8 mouse cellular contexts compared by ENCODE assay signal in genomic region chr13:29210159-29211021, GRCm38 (mm10).
DNase-seq lines count a peak whose midpoint lies in the region; ATAC-seq and TF ChIP-seq lines count a peak whose summit lies in the region.

No protein-coding gene starts in this region.

- no peaks in the 10 kb centered on the region for H3K27me3 ChIP-seq in liver, embryonic 12.5 days (replicated peaks)
- H3K27me3 ChIP-seq in midbrain, postnatal 0 days (ENCODE audit: insufficient read depth, low read length) = no peaks in the 10 kb centered on the region

- H3K9ac ChIP-seq in liver, embryonic 12.5 days = no peak overlapping the region
- H3K9ac ChIP-seq in midbrain, postnatal 0 days (replicated peaks; ENCODE audit: low read length, poor library complexity, severe bottlenecking) = peak overlapping the region; percentile 48

- 6% methylated on average over 27 of the region's 27 CpGs for WGBS in liver, embryonic 12.5 days (ENCODE audit: insufficient replicate concordance)
- 3% methylated on average over 27 of the region's 27 CpGs for WGBS in midbrain, postnatal 0 days

- no peak for TF ChIP-seq CTCF in midbrain, postnatal 0 days (IDR thresholded peaks at IDR 0.05)

- no peaks in the 10 kb centered on the region for H3K9me3 ChIP-seq in liver, embryonic 12.5 days (replicated peaks)
- no peaks in the 10 kb centered on the region for H3K9me3 ChIP-seq in midbrain, postnatal 0 days (ENCODE audit: low read length)

- no peaks in the 10 kb centered on the region for H3K36me3 ChIP-seq in liver, embryonic 12.5 days
- H3K36me3 ChIP-seq in midbrain, postnatal 0 days (ENCODE audit: insufficient read depth, low read length) = no peaks in the 10 kb centered on the region

- no peak overlapping the region for H3K27ac ChIP-seq in liver, embryonic 12.5 days
- H3K27ac ChIP-seq in midbrain, postnatal 0 days (ENCODE audit: low read depth, low read length) = no peak overlapping the region; the same call in 1 of the 2 replicates

- H3K4me2 ChIP-seq in liver, embryonic 12.5 days = peak overlapping the region; percentile 67
- peak overlapping the region; percentile 55 for H3K4me2 ChIP-seq in midbrain, postnatal 0 days (ENCODE audit: low read depth, low read length, poor library complexity, severe bottlenecking)

- peak overlapping the region; percentile 35 for H3K4me3 ChIP-seq in liver, embryonic 12.5 days
- peak overlapping the region; percentile 30 for H3K4me3 ChIP-seq in midbrain, postnatal 0 days (ENCODE audit: low read depth, low read length)

- DNase-seq in adrenal gland, postnatal 14 days = peak; percentile 18
- no peak for DNase-seq in adrenal gland, adult 8-10 months
- peak; percentile 73 for DNase-seq in embryo, embryonic 11 days
- DNase-seq in hindlimb bud, embryonic 11.5 days (ENCODE audit: extremely low spot score, low read depth, low spot score) = peak; percentile 30
- peak; percentile 28 for DNase-seq in midbrain, postnatal 0 days (ENCODE audit: low spot score)
- no peak for DNase-seq in adrenal gland, adult 18-20 months (ENCODE audit: low spot score in 2 of 2)
- DNase-seq in layer of hippocampus, adult 18-20 months (ENCODE audit: low spot score in 2 of 2) = no peak

- no peak for ATAC-seq in liver, embryonic 12.5 days
- ATAC-seq in midbrain, postnatal 0 days (ENCODE audit: low FRiP score) = peak; percentile 54; the same call in 1 of the 2 replicates

- H3K4me1 ChIP-seq in liver, embryonic 12.5 days = peaks cover 7% of the 10 kb centered on the region; the same call in 1 of the 2 replicates
- H3K4me1 ChIP-seq in midbrain, postnatal 0 days (ENCODE audit: insufficient read depth, low read length) = peaks cover 8% of the 10 kb centered on the region; the same call in 1 of the 2 replicates

Comparison
In these comparisons a context has a peak if more than half of its experiments do, and no peak if none do; other contexts are left out.
1. DNase-seq: peak in adrenal gland, postnatal 14 days (single experiment), embryo, embryonic 11 days (single experiment), hindlimb bud, embryonic 11.5 days (single experiment) and midbrain, postnatal 0 days (single experiment); none in adrenal gland, adult 8-10 months (single experiment), adrenal gland, adult 18-20 months (0 of 2) and layer of hippocampus, adult 18-20 months (0 of 2).